Mouse (Mus musculus) frontal cortex, postnatal 25 days (tissue): ENCODE measurements around the gene Arrdc2.

ENCODE experiments used
- DNase-seq, 2 experiments: peaks; one replicate each; pipeline ENCODE4 v3.0.0; 2022; ENCODE audit warnings: low spot score in 2 of 2

The Arrdc2 gene

DNA sequence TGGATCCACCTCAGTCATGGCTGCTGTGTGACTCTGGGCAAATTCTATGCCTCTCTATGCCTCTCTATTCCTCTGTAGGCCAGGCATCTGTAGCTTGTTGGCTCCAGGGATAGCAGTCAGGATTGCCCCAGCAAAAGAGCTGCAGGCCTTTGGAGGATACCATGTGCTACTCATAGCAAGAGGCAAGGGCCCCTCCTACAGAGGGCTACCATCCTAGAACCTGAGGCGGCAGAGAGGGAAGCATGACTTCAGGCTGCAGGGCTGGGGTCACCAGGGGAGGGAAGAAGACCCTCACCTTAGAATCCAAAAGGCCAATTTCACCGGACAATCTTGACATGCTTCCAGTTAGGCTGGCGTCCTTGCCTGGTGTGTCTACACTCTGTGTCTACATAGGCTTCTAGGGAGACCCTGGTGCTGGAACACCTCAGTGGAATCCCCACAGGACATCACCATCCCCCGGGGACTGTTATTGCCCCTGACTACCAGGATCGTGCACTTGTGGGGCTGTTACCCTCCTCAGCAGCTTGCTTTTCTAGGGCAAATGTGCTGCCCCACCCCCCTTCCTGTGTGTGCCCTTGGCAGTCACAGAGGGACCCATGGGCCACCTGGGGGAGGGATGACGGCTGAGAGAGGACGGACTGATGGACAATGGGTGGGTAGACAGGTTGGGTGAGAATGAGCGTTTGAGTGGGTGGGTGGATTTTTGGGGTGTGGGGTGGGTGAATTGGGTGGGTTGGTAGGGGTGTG, 30.4 kb downstream of the Arrdc2 start:
- DNase-seq, result no peak

GRCm38 (mm10) chr8:70808239-70808638, 31.3 kb downstream of the Arrdc2 start, which contains the start of gene Il12rb1:
TSS of gene Il12rb1 (plus strand) at chr8:70808449.
- DNase-seq, result no peak

GRCm38 (mm10) chr8:70807304-70807703, 32.2 kb downstream of the Arrdc2 start:
- no peak for DNase-seq

DNA sequence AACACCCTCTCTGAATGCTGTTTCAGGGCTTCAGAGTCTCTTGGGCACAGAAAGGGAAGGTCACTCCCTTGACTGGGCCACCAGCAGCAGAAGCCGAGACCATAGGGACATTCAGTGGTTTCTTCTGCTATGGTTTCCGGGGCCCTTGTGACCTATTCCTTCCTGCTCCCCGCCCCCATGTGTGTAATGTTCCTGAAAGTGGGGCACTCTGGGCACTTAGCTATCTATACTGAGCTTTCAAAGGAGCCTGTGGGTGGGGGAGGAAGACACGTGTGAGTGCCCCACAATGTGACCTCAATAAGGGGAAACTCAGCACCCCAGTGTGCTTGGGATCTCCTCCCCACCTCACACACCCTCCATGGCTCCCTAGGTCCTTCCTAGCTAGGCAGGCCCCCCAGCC, 33.0 kb downstream of the Arrdc2 start:
- DNase-seq, result no peak

DNA sequence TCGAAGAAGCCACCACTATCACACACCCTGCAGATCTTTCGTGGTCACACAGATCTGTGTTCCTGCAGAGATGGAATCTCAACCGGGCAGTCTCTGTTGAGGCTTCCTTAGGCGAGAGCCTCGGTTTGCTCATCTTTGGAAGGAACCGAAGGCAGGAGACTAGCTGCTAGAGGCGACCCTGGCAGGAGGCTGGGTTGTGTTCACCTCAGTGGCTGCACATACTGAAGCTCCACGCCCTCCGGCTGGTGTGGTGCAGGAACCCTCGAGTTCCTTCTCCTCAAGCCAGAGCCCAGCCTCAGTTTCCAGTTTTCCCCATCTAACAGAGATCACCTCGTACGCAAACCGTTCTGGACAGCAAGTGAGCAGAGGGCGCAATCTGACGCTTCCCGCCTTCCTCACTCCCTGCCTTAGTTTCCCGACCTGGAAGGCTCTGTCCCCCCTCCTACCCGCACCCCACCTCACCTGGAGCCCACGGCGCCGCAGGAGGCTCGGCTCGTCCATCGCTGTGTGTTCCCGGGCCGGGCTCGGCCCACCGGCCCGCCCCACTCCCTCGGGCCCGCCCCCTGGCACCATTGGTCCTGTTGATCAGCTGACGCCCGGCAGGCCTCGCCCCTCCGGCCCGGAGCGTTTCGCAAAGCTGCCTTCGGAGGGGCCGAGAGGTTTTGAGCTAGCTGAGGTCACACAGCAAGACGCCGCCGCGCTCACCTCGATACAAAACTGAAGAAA, 34.9 kb downstream of the Arrdc2 start, which contains the start of gene Mast3:
Gene Mast3 (minus strand): TSS at position 574 of the 726 bp plus-strand sequence.
- DNase-seq, result peak in 1 of 2 experiments; percentile 64

GRCm38 (mm10) chr8:70803761-70804480, 35.6 kb downstream of the Arrdc2 start:
- peak in 1 of 2 experiments; percentile 65 for DNase-seq

GRCm38 (mm10) chr8:70802786-70803510, 36.6 kb downstream of the Arrdc2 start:
- no peak for DNase-seq

GRCm38 (mm10) chr8:70801830-70802229, 37.7 kb downstream of the Arrdc2 start:
- no peak for DNase-seq

DNA sequence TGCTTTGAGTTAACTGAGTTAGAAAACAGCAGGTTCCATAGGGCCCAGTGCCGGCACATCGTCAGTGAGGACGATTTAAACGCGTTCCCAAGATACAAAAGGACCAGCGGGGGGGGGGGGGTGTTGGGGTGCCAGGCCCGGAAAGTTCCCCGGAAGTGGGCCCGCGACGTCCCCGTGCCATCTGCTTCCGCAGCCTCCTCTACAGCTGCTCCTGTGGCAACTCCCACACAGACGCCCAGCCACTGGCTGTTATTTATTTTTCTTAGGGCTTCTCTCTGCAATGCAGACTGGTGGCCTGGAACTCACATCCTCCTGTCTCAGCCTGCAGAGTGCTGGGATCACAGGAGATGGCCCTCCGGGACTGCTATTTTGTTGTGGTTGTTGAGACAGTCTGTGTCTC, 38.4 kb downstream of the Arrdc2 start:
- DNase-seq, result peak in 1 of 2 experiments; percentile 57

GRCm38 (mm10) chr8:70800648-70801047, 38.9 kb downstream of the Arrdc2 start:
- DNase-seq, result peak in 1 of 2 experiments; percentile 57

GRCm38 (mm10) chr8:70798281-70798680, 41.2 kb downstream of the Arrdc2 start:
- no peak for DNase-seq

- DNase-seq, result peak; percentile 64 to 74
These were observed 42.1 kb downstream of the Arrdc2 start for GRCm38 (mm10) chr8:70797081-70798070.

- DNase-seq, result no peak
These were observed 43.0 kb downstream of the Arrdc2 start for GRCm38 (mm10) chr8:70796403-70797080.

- no peak for DNase-seq
These were observed 44.1 kb downstream of the Arrdc2 start for GRCm38 (mm10) chr8:70795370-70795769.

DNA sequence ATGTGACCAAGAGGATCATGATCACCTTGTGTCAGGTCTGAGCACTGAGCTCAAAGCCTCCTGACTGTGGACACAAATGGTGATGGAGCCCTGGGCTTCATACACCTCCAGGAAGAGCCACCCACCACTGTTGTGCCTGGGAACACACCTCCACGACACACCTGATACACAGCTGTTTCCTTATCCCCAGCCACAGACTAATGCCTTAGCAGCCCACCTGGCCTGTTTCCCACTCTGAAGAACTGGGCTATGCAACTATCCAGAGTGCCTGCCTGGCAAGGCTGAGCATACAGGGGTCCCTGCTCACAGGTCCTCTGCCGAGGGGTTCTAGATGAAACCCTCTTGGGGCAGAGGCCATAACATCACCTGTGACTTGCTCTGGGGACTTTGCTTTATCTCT, 45.3 kb downstream of the Arrdc2 start:
- DNase-seq, result no peak

DNA sequence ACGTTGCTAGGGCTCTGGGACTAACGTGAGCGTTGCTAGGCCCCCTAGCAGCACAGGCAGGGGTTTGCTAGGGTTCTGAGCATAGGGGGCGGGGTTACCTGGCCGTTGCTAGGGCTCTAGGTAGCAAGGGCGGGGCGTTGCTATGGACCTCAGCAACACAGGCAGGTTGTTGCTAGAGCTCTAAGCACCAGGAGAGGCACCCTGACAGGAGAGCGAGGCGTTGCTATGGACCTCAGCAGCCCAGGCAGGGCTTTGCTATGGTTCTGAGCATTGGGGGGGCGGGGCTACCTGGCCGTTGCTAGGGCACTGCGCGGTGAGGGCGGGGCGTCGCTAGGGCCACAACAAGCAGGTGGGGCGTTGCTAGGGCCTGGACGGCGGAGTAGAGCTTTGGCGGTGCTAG, 46.8 kb downstream of the Arrdc2 start:
- DNase-seq, result no peak

DNA sequence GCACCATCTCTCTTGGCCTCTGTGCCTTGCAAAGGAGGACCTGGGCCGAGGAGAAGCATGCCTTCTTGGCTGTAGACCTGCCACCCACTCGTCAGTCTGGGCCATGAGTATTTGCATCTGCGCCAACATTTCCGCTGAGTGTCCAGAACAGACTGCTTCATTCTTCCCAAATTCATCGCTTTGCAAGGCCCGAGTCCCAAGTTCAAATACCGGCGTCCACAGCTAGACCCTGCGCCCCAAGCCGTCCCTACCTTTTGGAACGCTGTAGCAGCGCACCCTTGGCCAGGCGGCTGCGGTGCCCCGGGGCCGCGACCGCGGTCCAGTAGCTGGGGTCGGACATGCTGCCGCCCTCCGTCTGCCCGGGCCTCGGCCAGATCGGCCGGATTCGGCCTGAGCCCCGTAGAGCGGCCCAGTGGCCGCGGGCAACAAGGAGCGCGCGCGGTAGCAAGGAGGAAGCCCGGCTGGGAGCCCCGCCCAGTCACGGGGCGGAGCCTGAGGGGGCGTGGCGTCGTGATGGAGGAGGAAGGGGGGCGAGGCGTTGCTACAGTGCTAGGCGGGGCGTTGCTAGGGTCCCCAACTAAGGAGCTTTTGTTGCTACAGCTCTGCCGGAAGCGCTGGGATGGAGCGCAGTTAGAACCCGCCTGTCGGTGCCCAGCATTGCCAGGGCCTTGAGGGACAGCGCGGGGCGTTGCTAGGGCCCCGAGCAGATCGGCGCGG, 47.4 kb downstream of the Arrdc2 start:
- DNase-seq, result peak; percentile 92

- no peak for DNase-seq
These were observed 48.2 kb downstream of the Arrdc2 start for GRCm38 (mm10) chr8:70791294-70791701.

DNA sequence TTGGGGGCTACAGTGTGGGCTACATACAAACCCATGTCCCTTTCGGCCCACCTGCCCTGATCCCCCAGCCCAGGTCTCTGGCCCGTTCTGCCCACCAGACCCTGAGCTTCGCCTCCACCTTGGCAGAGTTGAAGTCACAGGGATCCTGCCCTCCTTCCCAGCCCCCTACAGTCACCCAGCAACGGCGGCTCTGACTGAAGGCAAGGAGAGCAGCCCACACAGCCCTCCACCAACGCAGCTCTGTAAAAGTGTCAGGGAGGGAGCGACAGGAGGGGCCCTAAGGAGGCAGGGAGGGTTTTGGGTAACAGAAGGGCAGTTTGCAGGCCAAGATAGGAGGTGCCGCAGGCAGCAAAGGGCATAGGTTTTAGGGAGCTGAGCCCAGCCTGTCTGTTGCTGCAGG, 48.7 kb downstream of the Arrdc2 start:
- DNase-seq, result no peak
